Mouse (Mus musculus): ENCODE measurements at regions not wholly inside any gene's neighbourhood (a gene's known extent, or its start where the extent isn't known, plus 50 kb on each side); places are given as distances from the start of the nearest gene placed in this dataset.

DNA sequence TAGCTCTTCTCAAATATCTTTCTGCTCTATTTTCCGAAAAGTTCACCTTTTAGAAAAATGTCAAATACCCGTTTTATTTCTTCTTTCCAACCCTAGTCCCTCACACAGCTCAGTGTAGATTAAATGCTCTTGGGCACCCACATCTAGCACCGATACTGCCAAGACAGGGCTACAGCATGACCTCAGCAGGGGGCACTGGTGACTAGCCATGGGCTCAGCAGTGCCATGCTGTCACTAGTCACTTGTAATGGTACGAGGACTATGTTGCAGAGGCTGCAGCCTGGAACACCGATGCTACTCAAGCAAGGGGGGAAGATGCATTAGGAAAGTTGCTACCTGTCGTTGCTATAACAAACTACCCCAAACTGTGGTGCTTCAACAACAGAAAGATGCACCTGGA is 180.7 kb downstream of the Irs2 start:
- H3K27me3 ChIP-seq (ENCODE audit: control insufficient read depth, insufficient read depth, low read length) = no peaks in the 10 kb centered on the region
- TF ChIP-seq POLR2A (IDR thresholded peaks at IDR 0.05; ENCODE audit: control insufficient read depth, extremely low read depth, insufficient read depth, low read length, poor library complexity) = no peak
- TF ChIP-seq CTCF (IDR thresholded peaks at IDR 0.05; ENCODE audit: borderline replicate concordance, control insufficient read depth, extremely low read depth, insufficient read depth, low read length, poor library complexity) = no peak
- H3K4me3 ChIP-seq (ENCODE audit: control insufficient read depth, insufficient read depth, low read length) = no peak overlapping the region
- peaks cover 11% of the 10 kb centered on the region for H3K4me1 ChIP-seq (replicated peaks; ENCODE audit: control insufficient read depth, insufficient read depth, low read length)
- H3K27ac ChIP-seq (ENCODE audit: control insufficient read depth, insufficient read depth, low read length) = no peak overlapping the region
- no peak for DNase-seq
- H3K36me3 ChIP-seq (ENCODE audit: control insufficient read depth, insufficient read depth, low read length) = no peaks in the 10 kb centered on the region
- WGBS = 71% methylated on average over 6 of the region's 6 CpGs

DNA sequence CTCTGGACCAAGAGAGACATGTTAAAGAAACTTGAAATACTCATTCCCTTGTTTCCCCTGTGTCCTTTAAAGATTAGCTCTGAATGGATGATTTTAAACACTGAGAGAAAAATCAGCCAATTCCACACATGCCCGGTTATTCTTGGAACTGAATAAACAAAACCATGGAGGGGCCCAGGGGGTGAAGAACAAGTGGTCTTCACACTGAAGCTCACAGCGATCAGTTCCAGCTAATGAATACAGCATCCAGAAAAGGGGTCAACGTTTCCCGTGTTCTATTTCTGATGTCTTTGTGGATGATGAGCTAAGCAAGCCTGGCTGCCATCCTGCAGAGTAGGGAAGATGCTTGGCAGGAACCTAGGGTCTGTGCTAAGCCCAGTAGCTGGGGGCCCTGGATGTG is 182.3 kb downstream of the Irs2 start:
- 95% methylated on average over 4 of the region's 4 CpGs for WGBS
- no peak overlapping the region for H3K27ac ChIP-seq (ENCODE audit: control insufficient read depth, insufficient read depth, low read length)
- DNase-seq = no peak
- TF ChIP-seq POLR2A (IDR thresholded peaks at IDR 0.05; ENCODE audit: control insufficient read depth, extremely low read depth, insufficient read depth, low read length, poor library complexity) (no peak), CTCF (IDR thresholded peaks at IDR 0.05; ENCODE audit: borderline replicate concordance, control insufficient read depth, extremely low read depth, insufficient read depth, low read length, poor library complexity) (no peak)
- H3K4me1 ChIP-seq (replicated peaks; ENCODE audit: control insufficient read depth, insufficient read depth, low read length) = peaks cover 2% of the 10 kb centered on the region; the same call in 1 of the 2 replicates
- no peaks in the 10 kb centered on the region for H3K36me3 ChIP-seq (ENCODE audit: control insufficient read depth, insufficient read depth, low read length)
- H3K27me3 ChIP-seq (ENCODE audit: control insufficient read depth, insufficient read depth, low read length) = no peaks in the 10 kb centered on the region
- H3K4me3 ChIP-seq (ENCODE audit: control insufficient read depth, insufficient read depth, low read length) = no peak overlapping the region

DNA sequence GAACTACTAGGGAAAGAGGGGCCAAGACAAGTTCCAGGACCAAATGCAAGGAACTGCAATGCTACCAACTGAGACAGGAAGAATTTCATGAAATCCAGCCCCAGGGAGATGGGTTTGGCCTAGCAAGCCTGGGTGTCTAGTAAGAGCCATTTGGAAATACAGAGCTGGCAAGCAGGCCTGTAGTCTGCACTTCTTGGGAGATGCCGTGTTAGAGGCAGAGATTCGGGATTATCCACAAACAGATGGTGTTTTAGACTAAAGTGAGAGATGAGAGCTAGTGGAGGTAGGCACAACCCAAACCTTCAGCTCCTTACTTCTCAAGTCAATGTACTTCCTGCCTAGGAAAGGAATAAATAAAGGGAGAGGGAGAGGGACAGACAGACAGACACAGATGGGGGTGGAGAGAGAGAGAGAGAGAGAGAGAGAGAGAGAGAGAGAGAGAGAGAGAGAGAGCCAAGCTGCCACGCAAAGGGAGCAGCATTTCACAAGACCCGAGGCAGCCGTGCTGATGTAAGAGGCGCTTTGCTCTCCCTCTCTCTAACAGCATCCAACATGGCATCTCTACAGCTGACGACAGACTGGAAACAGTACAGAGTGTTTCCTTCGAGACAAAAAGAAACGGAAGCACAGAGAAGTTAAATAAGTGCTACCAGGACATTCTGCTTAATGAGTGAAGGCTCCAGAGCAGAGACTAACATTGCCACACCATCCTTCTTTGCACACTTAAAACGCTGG is 182.9 kb downstream of the Irs2 start:
- Histone ChIP-seq H3K27ac (ENCODE audit: control insufficient read depth, insufficient read depth, low read length) (no peak overlapping the region), H3K36me3 (ENCODE audit: control insufficient read depth, insufficient read depth, low read length) (no peaks in the 10 kb centered on the region), H3K4me1 (replicated peaks; ENCODE audit: control insufficient read depth, insufficient read depth, low read length) (no peaks in the 10 kb centered on the region), H3K27me3 (ENCODE audit: control insufficient read depth, insufficient read depth, low read length) (no peaks in the 10 kb centered on the region), H3K4me3 (ENCODE audit: control insufficient read depth, insufficient read depth, low read length) (no peak overlapping the region)
- WGBS = 85% methylated on average over 10 of the region's 10 CpGs
- TF ChIP-seq POLR2A (IDR thresholded peaks at IDR 0.05; ENCODE audit: control insufficient read depth, extremely low read depth, insufficient read depth, low read length, poor library complexity) (no peak), CTCF (IDR thresholded peaks at IDR 0.05; ENCODE audit: borderline replicate concordance, control insufficient read depth, extremely low read depth, insufficient read depth, low read length, poor library complexity) (no peak)
- DNase-seq = no peak

DNA sequence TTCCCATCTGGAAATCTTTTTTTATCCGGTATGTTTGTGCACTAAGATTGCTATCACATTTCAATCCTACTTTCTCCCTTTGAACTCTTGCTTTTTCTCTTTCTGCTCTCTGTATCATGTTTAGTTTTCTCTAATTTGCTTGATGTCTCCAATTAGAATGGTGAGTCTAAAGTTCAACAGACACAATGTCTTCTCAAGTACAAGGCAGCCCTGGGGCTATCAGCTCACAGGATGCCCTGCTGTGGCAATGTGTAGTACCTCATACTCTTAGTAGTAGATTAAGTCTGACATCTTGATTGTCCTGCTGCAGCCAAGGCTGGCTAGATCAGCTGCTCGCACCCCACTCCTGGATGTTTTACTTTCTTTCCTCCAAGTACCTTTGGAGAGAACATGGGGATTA is 186.4 kb downstream of the Irs2 start:
- Histone ChIP-seq H3K27ac (ENCODE audit: control insufficient read depth, insufficient read depth, low read length) (no peak overlapping the region), H3K36me3 (ENCODE audit: control insufficient read depth, insufficient read depth, low read length) (no peaks in the 10 kb centered on the region), H3K4me1 (replicated peaks; ENCODE audit: control insufficient read depth, insufficient read depth, low read length) (no peaks in the 10 kb centered on the region), H3K27me3 (ENCODE audit: control insufficient read depth, insufficient read depth, low read length) (no peaks in the 10 kb centered on the region), H3K4me3 (ENCODE audit: control insufficient read depth, insufficient read depth, low read length) (no peak overlapping the region)
- no peak for DNase-seq
- WGBS = 94% methylated on average over 2 of the region's 2 CpGs
- no peak for TF ChIP-seq POLR2A (IDR thresholded peaks at IDR 0.05; ENCODE audit: control insufficient read depth, extremely low read depth, insufficient read depth, low read length, poor library complexity)

DNA sequence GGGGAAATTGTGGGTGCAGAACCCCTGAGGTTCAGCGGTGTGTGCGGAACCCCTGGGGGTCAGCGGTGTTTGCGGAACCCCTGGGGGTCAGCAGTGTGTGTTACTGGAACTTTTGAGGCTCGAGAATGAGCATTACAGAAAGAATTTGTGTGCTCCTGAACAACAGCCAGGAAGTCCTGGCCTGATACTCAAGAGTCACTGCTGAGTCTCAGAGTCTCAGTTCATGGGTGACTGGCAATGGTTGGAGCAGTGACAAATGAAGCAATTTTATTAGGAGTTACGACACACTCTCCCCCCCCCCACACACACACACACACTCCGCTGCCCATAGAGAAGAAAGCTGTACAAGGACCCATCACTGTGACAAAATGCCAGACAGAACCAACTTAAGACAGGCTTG is 193.8 kb downstream of the Irs2 start:
- no peak for DNase-seq
- Histone ChIP-seq H3K36me3 (ENCODE audit: control insufficient read depth, insufficient read depth, low read length) (no peaks in the 10 kb centered on the region), H3K27ac (ENCODE audit: control insufficient read depth, insufficient read depth, low read length) (no peak overlapping the region), H3K4me3 (ENCODE audit: control insufficient read depth, insufficient read depth, low read length) (no peak overlapping the region), H3K27me3 (ENCODE audit: control insufficient read depth, insufficient read depth, low read length) (no peaks in the 10 kb centered on the region), H3K4me1 (replicated peaks; ENCODE audit: control insufficient read depth, insufficient read depth, low read length) (no peaks in the 10 kb centered on the region)
- no peak for TF ChIP-seq CTCF (IDR thresholded peaks at IDR 0.05; ENCODE audit: borderline replicate concordance, control insufficient read depth, extremely low read depth, insufficient read depth, low read length, poor library complexity)
- TF ChIP-seq POLR2A (IDR thresholded peaks at IDR 0.05; ENCODE audit: control insufficient read depth, extremely low read depth, insufficient read depth, low read length, poor library complexity) = no peak
- 83% methylated on average over 7 of the region's 7 CpGs for WGBS

DNA sequence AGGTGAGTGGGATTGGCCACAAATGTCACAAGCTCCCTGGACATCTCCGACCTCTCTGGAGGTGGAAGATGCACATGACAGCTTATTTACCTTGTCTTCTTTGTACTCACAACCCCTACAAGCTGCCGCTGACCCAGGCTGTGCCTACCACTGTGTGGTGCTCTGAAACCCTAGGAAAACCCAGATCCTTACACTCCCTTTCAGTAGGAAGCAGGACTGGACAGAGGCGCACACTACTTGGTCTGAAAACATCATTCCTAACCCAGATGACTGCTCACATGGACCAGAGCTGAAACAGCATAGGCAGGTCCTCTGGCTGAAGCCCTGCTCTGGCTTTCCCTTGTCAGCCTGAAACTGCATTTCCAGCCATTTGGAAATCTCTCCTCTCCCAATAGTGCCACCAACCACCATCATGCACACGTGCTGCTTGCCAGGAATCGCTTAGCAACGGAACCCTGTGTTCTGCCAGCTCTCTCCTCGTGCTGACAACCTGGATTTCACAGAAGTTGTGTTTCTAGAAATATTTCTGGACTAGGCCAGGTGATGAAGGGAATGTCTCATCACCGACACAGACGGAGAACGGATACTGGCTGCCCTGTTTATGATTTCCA is 196.1 kb downstream of the Irs2 start:
- H3K4me1 ChIP-seq (replicated peaks; ENCODE audit: control insufficient read depth, insufficient read depth, low read length) = no peaks in the 10 kb centered on the region
- WGBS = 94% methylated on average over 10 of the region's 10 CpGs
- no peak overlapping the region for H3K4me3 ChIP-seq (ENCODE audit: control insufficient read depth, insufficient read depth, low read length)
- DNase-seq = no peak
- H3K27ac ChIP-seq (ENCODE audit: control insufficient read depth, insufficient read depth, low read length) = no peak overlapping the region
- H3K36me3 ChIP-seq (ENCODE audit: control insufficient read depth, insufficient read depth, low read length) = no peaks in the 10 kb centered on the region
- TF ChIP-seq CTCF (IDR thresholded peaks at IDR 0.05; ENCODE audit: borderline replicate concordance, control insufficient read depth, extremely low read depth, insufficient read depth, low read length, poor library complexity) (no peak), POLR2A (IDR thresholded peaks at IDR 0.05; ENCODE audit: control insufficient read depth, extremely low read depth, insufficient read depth, low read length, poor library complexity) (no peak)
- H3K27me3 ChIP-seq (ENCODE audit: control insufficient read depth, insufficient read depth, low read length) = no peaks in the 10 kb centered on the region
